Mouse (Mus musculus): Measurements from ENCODE around the gene Vgll4.

Vgll4 gene

GRCm38 (mm10) chr6:114969213-114970120 is at the start of gene Vgll4:
Gene Vgll4 (minus strand): TSS chr6:114969994.
- DNase-seq (ENCODE audit: low spot score in 2 of 2) = peak; percentile 12 to 16

DNA sequence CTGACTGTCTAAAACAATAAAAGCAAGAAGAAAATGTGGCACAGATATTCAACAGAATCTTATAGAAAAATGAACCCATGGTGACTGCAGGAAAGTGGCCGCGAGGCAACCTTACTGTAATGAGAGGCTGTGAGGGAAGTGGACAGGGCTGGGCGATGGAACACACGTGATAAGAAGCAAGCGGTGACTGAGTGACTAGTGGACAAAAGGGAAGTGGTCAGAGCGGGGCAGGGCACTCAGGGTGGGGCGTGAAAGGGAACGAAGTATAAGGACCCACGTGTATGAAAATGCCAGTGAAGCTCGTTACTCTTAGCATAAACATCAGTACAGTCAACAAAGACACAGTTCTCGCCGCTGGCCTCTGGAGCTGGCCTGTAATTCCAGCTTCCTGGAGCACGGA is 45.7 kb upstream of the Vgll4 start:
- DNase-seq (ENCODE audit: low spot score in 2 of 2) = peak in 1 of 2 experiments; percentile 18

- no peak for DNase-seq (ENCODE audit: low spot score in 2 of 2)
These were observed 43.8 kb upstream of the Vgll4 start for GRCm38 (mm10) chr6:115013574-115013973.

- no peak for DNase-seq (ENCODE audit: low spot score in 2 of 2)
These were observed 42.0 kb upstream of the Vgll4 start for GRCm38 (mm10) chr6:115011792-115012191.

- DNase-seq (ENCODE audit: low spot score in 2 of 2) = no peak
These were observed 41.0 kb upstream of the Vgll4 start for GRCm38 (mm10) chr6:115010815-115011214.

DNA sequence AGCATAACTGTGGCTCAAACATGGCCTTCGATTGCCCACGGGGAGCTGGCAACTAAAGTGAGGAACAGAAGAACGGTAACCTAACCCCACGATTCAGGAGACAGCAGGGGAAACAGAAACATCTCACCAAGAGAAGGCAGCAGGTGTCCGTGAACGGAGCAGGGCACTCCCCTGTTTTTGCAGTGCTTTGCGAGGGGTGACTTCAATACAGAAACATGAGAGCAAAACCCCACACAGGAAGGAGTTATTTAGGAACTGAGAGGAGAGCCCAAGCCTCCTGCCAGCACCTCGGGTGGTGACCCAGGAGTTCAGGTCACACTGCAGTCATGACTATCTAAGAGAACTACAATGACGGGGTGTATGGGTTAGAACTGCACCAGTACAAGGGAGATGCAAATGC is 40.5 kb upstream of the Vgll4 start:
- DNase-seq (ENCODE audit: low spot score in 2 of 2) = no peak

- peak; percentile 54 to 63 for DNase-seq (ENCODE audit: low spot score in 2 of 2)
These were observed 37.9 kb upstream of the Vgll4 start for GRCm38 (mm10) chr6:115007728-115008127.

GRCm38 (mm10) chr6:115006948-115007347 is 37.2 kb upstream of the Vgll4 start:
- no peak for DNase-seq (ENCODE audit: low spot score in 2 of 2)

DNA sequence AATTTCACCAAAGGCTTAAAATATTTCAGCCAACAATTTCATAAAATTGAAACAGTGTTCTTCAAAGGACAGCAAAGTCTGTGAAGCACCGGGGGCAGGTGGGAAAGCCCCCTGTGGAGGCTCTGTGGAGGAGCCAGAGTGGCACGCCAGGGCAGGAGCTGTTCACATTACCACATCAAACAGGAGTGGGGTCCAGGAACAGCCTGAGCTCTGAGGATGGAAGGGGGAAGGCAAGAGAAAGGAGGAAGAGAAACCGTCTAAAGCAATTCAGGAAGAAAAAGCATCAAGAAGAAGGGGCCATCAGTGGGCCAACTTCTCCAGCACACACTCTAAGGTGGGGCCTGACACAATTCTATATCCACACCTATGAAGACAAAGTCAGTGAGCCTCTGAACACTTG is 36.3 kb upstream of the Vgll4 start:
- DNase-seq (ENCODE audit: low spot score in 2 of 2) = no peak

GRCm38 (mm10) chr6:115005351-115005890 is 35.6 kb upstream of the Vgll4 start:
- DNase-seq (ENCODE audit: low spot score in 2 of 2) = no peak

GRCm38 (mm10) chr6:115004636-115005035 is 34.8 kb upstream of the Vgll4 start:
- no peak for DNase-seq (ENCODE audit: low spot score in 2 of 2)

- DNase-seq (ENCODE audit: low spot score in 2 of 2) = no peak
These were observed 28.7 kb upstream of the Vgll4 start for GRCm38 (mm10) chr6:114998374-114999031.

DNA sequence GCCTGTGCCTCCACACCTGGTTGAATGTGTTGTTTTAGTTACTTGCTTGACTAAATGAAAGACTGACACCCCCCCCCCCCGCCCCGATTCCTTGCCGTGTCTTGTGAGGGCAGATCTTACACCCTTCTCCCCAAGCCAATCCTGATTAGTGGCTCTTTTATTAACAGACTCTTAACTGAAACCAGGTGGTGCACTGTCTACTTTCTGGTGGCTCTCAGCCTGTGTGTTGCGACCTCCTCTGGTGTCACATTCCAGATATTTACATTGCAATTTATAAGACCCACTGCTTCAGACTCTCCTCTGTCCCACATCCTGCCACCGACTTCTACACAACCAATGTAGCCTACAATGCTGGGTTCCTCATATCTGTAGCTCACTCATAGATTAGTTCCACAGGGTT is 27.7 kb upstream of the Vgll4 start:
- DNase-seq (ENCODE audit: low spot score in 2 of 2) = no peak

DNA sequence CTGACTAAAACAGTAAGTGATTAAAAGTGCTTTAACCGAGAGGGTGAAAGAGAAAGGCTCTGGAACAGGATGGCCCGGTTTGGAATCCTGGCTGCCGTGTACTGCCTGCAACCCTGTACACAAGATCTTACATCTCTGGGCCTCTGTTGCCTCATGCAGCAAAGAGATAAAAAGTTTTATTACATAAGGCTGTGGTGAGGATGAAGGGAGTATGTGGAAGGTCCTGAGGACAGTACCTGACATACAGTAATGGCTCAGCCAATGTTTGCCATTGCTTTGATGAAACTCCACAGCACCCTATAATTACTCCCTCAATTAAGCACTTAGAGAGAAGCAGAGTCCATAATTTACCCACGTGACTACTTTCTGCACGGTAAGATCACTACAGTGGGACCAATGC is 27.1 kb upstream of the Vgll4 start:
- no peak for DNase-seq (ENCODE audit: low spot score in 2 of 2)

- DNase-seq (ENCODE audit: low spot score in 2 of 2) = no peak
These were observed 24.3 kb upstream of the Vgll4 start for GRCm38 (mm10) chr6:114994079-114994478.

DNA sequence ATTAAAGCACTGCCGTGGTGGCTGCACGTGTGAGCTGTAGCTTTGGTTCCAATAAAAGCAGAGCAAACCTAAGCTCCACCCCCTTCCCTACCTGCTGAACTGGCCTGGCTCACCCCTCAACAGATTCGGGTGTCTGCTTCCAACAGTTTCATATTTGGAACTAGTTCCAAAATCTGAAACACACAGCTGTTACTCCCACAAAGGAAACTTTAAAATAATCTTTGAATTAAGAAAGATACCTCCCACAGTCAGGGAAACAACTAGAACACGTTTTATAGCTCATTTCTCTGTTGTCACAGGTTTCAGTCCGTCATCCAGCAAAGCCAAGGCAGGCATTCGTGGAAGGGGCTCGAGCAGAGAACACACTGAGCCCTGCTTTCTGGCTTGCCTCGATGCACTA is 23.9 kb upstream of the Vgll4 start:
- DNase-seq (ENCODE audit: low spot score in 2 of 2) = no peak

DNA sequence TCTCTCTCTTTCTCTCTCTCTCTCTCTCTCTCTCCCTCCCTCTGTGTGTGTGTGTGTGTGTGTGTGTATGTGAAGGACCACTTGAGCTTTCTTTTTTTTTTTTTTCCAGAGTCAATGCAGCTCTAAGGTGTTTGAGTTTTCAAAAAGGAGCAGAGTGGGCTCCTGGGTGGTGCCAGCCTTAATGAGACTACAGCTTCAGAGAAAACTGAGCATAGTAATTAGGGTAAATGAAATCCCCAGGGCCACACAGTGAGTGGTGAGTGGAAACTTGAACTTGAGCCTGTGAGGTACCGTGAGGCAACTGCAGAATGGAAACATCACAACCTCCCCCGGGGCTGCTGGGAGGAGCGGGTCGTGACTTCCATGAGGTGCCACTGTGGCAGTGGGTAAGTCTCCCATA is 22.1 kb upstream of the Vgll4 start:
- DNase-seq (ENCODE audit: low spot score in 2 of 2) = peak in 1 of 2 experiments; percentile 40

DNA sequence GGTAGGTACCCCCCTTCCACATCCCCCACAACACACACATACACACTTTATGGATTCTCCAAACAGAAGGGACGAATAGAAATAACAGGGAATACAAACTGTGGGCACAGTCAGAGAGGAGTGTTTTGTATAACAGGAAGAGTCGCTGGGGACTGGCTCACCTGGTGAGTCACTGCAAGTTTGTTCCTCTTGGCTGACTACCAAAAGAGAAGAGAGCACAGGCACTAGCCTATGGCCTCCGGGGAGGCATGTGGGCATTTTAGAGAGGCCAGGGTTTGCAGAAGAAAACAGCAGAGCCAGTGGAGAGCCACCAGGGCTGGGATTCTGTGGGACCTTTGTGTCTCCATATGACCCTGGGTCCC is 18.8 kb upstream of the Vgll4 start:
- DNase-seq (ENCODE audit: low spot score in 2 of 2) = peak; percentile 59 to 61

DNA sequence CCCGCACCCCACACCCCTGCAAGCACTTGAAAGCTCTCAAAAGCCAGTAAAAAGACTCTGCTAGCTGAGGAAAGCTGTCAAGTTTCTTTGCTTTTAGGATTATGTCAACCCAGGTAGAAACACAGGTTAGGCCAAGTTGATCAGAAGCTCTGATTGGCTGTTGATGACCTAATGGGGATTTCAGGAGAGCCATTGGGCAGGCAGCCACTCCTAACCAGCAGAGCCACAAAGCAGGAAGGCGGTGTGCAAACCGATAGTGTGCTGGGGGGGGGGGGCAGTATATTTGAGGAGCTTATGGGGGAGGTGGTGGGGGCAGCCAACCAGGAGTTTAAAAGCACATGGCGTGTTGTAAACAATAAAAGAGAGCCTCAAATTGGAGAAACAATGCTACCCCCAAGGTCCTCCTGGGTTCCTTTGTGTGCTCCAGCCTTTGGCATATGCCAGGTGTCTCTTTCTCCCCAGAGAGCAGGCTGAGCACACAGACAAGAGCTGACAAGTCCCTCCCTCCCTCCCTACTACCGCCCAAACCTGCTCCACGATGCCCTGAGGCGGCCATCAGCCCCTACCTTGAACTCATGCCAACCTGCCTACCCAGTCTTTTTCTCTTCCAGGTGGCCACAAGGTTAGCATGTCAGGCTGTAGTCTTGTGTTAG is 18.3 kb upstream of the Vgll4 start:
- no peak for DNase-seq (ENCODE audit: low spot score in 2 of 2)

- no peak for DNase-seq (ENCODE audit: low spot score in 2 of 2)
These were observed 12.9 kb upstream of the Vgll4 start for GRCm38 (mm10) chr6:114982671-114983070.

GRCm38 (mm10) chr6:114979715-114980114 is 9.9 kb upstream of the Vgll4 start:
- no peak for DNase-seq (ENCODE audit: low spot score in 2 of 2)

- no peak for DNase-seq (ENCODE audit: low spot score in 2 of 2)
These were observed 7.2 kb upstream of the Vgll4 start for GRCm38 (mm10) chr6:114976915-114977419.

Data from spleen, postnatal 36 days (tissue).